Mouse (Mus musculus) bone marrow macrophage, adult 2 months (primary cell): ENCODE results near the gene Rpl37a. TPM values are rescaled to one million over a fixed set of nuclear protein-coding genes. Genes with fewer than 3 reads are reported as not detected.

Source experiments
- H3K27ac ChIP-seq: 2 replicates; pipeline ENCODE4 v1.5.1; 2012; ENCODE audit warnings: low read depth, low read length; ENCODE audit not compliant: insufficient read depth
- H3K4me1 ChIP-seq: 2 replicates; pipeline ENCODE4 v1.6.1; 2012; ENCODE audit warnings: low read length; ENCODE audit not compliant: control insufficient read depth, insufficient read depth
- H3K4me3 ChIP-seq: 2 replicates; pipeline ENCODE4 v1.5.1; 2012; ENCODE audit warnings: mild to moderate bottlenecking, low read length, moderate library complexity; ENCODE audit not compliant: insufficient read depth
- CTCF ChIP-seq: IDR thresholded peaks from 2 replicates; pipeline ENCODE4 v1.5.1; 2012; ENCODE audit warnings: low read depth, mild to moderate bottlenecking, low read length, moderate library complexity
- POLR2A ChIP-seq: IDR thresholded peaks from 2 replicates; pipeline ENCODE4 v1.6.1; 2012; ENCODE audit warnings: mild to moderate bottlenecking, low read depth, low read length, borderline replicate concordance
- polyA plus RNA-seq: library from polyadenylated mRNA; stranded (reverse); fragments of >200 nt; gene quantifications from 2 replicates; pipeline ENCODE4 v1.2.4, GENCODE M21; 2012; ENCODE audit not compliant: missing spikeins, insufficient read depth, insufficient read length

Gene Rpl37a
- polyA plus RNA-seq, 1 experiment, result 676 TPM

GRCm38 (mm10) chr1:72755227-72755626 is 44.1 kb downstream of the Rpl37a start:
- TF ChIP-seq CTCF (no peak), POLR2A (no peak)
- Histone ChIP-seq H3K27ac (no peak overlapping the region), H3K4me3 (no peak overlapping the region), H3K4me1 (no peaks in the 10 kb centered on the region)

DNA sequence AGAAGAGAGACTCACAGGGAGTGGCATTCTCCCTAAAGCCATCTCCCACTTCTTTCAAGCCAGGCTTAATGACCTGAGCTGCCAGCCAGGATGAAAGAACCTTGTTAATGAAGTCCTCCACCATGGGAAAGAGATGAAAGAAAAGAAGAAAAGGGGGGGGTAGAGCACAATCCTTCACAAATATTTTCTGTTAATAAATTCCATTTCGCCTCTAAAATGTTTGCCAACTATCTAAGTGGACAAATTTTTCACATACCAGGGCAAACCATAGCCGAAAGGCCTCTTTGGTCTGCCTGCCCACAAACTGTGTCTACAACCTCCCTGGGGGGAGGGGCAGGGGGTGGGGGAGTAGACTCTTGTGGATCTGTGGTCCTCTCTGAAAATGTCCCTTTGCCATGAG is 44.7 kb downstream of the Rpl37a start:
- TF ChIP-seq POLR2A, result no peak
- no peak for TF ChIP-seq CTCF
- no peaks in the 10 kb centered on the region for H3K4me1 ChIP-seq
- H3K4me3 ChIP-seq, result no peak overlapping the region
- H3K27ac ChIP-seq, result no peak overlapping the region

DNA sequence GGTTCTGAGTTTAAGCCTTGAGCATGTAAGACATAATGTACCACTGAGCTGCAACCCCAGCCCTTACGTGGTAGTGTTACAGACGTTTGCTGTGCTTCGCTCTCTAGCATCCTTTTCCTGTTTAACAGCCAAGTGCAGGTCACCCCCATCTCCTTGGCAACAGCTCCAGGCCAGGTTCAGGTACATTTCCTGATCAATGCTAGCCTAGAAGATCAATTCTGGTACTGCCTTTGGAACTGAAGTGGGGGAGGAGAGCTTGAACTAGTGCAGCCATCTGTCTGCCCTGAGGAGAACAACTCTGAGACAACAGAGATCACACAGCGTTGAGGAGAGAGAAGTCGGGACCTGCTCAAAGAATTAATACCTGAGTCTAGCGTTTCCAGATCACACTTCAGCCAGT is 48.7 kb downstream of the Rpl37a start:
- TF ChIP-seq POLR2A, result no peak
- no peak for TF ChIP-seq CTCF
- Histone ChIP-seq H3K27ac (no peak overlapping the region), H3K4me3 (no peak overlapping the region), H3K4me1 (no peaks in the 10 kb centered on the region)

Other genes with a start within 250 kb of the Rpl37a start
- not detected in 2 replicates for gene March4, start 174.4 kb upstream of the Rpl37a start, polyA plus RNA-seq
- gene Smarcal1, start 128.0 kb upstream of the Rpl37a start, polyA plus RNA-seq, result 20.2 and 22.3 TPM in 2 replicates
- 0.13 TPM in 1 of 2 replicates, not detected in the other for gene Ankar, start 10.7 kb upstream of the Rpl37a start, polyA plus RNA-seq
- gene Igfbp2, start 113.2 kb downstream of the Rpl37a start, polyA plus RNA-seq, result not detected in 2 replicates
- gene Igfbp5, start 163.6 kb downstream of the Rpl37a start, polyA plus RNA-seq, result 0.12 and 0.31 TPM in 2 replicates